Mouse (Mus musculus) Muller cell, postnatal 12 days (primary cell): ENCODE results near the gene Zfyve27.

Source experiments
- DNase-seq: peaks from one replicate; pipeline ENCODE4 v3.0.0-alpha.2; 2015; ENCODE audit errors: inconsistent ontology term

Zfyve27 gene

GRCm38 (mm10) chr19:42237602-42238340 is 74.0 kb downstream of the Zfyve27 start:
- no peak for DNase-seq

- peak; percentile 31 for DNase-seq
Observed at GRCm38 (mm10) chr19:42238341-42238715, 74.6 kb downstream of the Zfyve27 start.

DNA sequence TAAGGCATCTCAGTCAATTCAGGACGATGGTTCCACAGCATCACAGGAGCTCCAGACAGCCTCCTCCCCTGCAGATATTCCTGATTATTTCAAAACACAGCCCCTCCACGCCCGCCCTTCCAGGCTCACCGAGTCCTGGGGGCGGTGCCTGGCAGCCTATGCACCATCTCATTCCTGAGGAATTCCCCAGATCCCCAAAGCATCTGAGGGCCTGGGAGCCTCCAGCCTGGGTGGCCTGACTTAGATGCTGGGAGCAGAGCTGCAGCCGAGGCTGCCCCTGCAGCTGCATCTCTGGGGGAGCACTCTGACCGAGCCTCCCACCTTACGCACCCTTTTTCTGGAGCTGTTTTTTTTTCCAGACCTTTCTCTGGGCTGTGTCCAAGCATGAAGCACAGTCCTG is 77.1 kb downstream of the Zfyve27 start:
- peak; percentile 33 for DNase-seq

DNA sequence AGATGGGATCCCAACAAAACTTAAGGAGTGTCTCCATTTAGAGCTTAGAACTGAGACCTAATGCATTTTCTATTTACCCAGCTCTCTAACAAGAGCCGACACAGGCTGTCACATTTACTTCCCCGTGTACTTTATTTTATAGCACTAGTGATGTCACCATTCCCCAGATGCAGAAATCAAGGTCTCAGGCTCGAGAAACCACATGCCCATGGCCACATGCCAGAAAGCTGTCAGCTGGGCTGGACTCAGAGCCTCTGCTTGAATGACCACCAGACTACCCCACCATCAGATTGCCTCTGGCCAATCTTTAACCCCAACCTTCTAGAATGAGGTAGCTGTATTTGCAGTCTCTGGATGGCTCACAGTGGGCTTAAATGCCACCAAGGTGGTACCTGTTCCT is 79.7 kb downstream of the Zfyve27 start:
- DNase-seq: no peak
